Mouse (Mus musculus) liver, embryonic 14.5 days (tissue): Measurements from ENCODE around the gene Mgam. TPM values are rescaled to one million over a fixed set of nuclear protein-coding genes. Genes with fewer than 3 reads are reported as not detected.

Experiments
- ATAC-seq: fragments of 200-750 bp; cut with Nextera tagmentation; 2 replicates; pipeline ENCODE4 v1.8.0; 2017; ENCODE audit warnings: moderate number of reproducible peaks, mild to moderate bottlenecking, moderate library complexity; ENCODE audit not compliant: insufficient read depth
- DNase-seq, 3 experiments: peaks; one replicate each; pipeline ENCODE4 v3.0.0-alpha.2; 2012 to 2013; ENCODE audit warnings: low read depth in 3 of 3, low spot score in 3 of 3
- H3K27ac ChIP-seq: fragments of 300-500 bp; sonication (generic); 2 replicates; pipeline ENCODE4 v1.5.1; 2014; ENCODE audit warnings: moderate library complexity, mild to moderate bottlenecking, control low read depth, inconsistent platforms
- H3K27me3 ChIP-seq: fragments of 300-500 bp; sonication (generic); 2 replicates; pipeline ENCODE4 v1.6.1; 2014; ENCODE audit warnings: mild to moderate bottlenecking, low read length, moderate library complexity; ENCODE audit not compliant: control insufficient read depth, insufficient read depth
- H3K36me3 ChIP-seq: fragments of 300-500 bp; sonication (generic); replicated peaks from 2 replicates; pipeline ENCODE4 v1.6.1; 2014; ENCODE audit warnings: low read depth; ENCODE audit not compliant: control insufficient read depth, insufficient read depth
- H3K4me1 ChIP-seq, 2 experiments: fragments of 200-500 bp in 1 of 2; fragments of 300-500 bp in 1 of 2; sonication (generic) in 1 of 2; replicated peaks; 2 replicates each; pipeline ENCODE4 v1.6.1; 2012 to 2014; ENCODE audit warnings: antibody characterized with exemption in 1 of 2, inconsistent platforms in 1 of 2, low read length in 1 of 2; ENCODE audit not compliant: control insufficient read depth in 2 of 2, insufficient read depth in 2 of 2
- H3K4me2 ChIP-seq: fragments of 300-500 bp; sonication (generic); 2 replicates; pipeline ENCODE4 v1.6.1; 2014; ENCODE audit warnings: low read depth, mild to moderate bottlenecking, control low read depth, moderate library complexity
- H3K4me3 ChIP-seq, 2 experiments: fragments of 200-500 bp in 1 of 2; fragments of 300-500 bp in 1 of 2; sonication (generic) in 1 of 2; 2 replicates each; pipeline ENCODE4 v1.5.1; 2012 to 2014; ENCODE audit warnings: low read depth in 2 of 2, low read length in 2 of 2, mild to moderate bottlenecking in 2 of 2, control low read depth in 1 of 2, inconsistent platforms in 1 of 2, moderate library complexity in 1 of 2; ENCODE audit not compliant: insufficient read depth in 1 of 2
- H3K9ac ChIP-seq: fragments of 300-500 bp; sonication (generic); replicated peaks from 2 replicates; pipeline ENCODE4 v1.6.1; 2014; ENCODE audit warnings: mild to moderate bottlenecking, control low read depth, moderate library complexity
- H3K9me3 ChIP-seq: fragments of 300-500 bp; sonication (generic); 2 replicates; pipeline ENCODE4 v1.6.1; 2016; ENCODE audit warnings: low read length, mixed read lengths; ENCODE audit not compliant: control insufficient read depth
- CTCF ChIP-seq: IDR thresholded peaks from 2 replicates; pipeline ENCODE4 v1.5.1; 2016; ENCODE audit warnings: antibody characterized with exemption, low read depth, control low read depth
- EP300 ChIP-seq: IDR thresholded peaks from 2 replicates; pipeline ENCODE4 v1.6.1; 2016; ENCODE audit warnings: antibody characterized with exemption, low read depth
- WGBS: fragments of 180-500 bp; shearing (Covaris S2); extraction: QIAGEN DNeasy Blood & Tissue Kit; methylation state at CpG from one replicate; pipeline ENCODE4 v1.1.7; 2014; ENCODE audit not compliant: insufficient replicate concordance; 5-methylcytosine and 5-hydroxymethylcytosine counted together
- polyA plus RNA-seq, 2 experiments: library from polyadenylated mRNA; depleted of rRNA in 1 of 2; stranded (reverse) in 1 of 2; unstranded in 1 of 2; fragments of >200 nt; fragmentation: Nextera tagmentation in 1 of 2; extraction: Ambion mirVana in 1 of 2; gene quantifications; 2 replicates each; pipeline versions ENCODE4 v1.2.1 to v1.2.3; 2012 to 2014

The Mgam gene
- polyA plus RNA-seq, 2 experiments: 1.4 to 2.3 TPM

- Histone ChIP-seq H3K36me3 (no peaks in the 10 kb centered on the region), H3K4me3 (no peak overlapping the region), H3K4me2 (no peak overlapping the region), H3K4me1 (no peaks in the 10 kb centered on the region), H3K9ac (no peak overlapping the region), H3K9me3 (no peaks in the 10 kb centered on the region), H3K27me3 (no peaks in the 10 kb centered on the region), H3K27ac (no peak overlapping the region)
- no peak for DNase-seq
- no peak for TF ChIP-seq EP300
- no peak for ATAC-seq
Measured at GRCm38 (mm10) chr6:40607431-40607830, 21.2 kb upstream of the Mgam start.

- Histone ChIP-seq H3K36me3 (no peaks in the 10 kb centered on the region), H3K9ac (no peak overlapping the region), H3K4me2 (no peak overlapping the region), H3K9me3 (no peaks in the 10 kb centered on the region), H3K27ac (no peak overlapping the region), H3K27me3 (no peaks in the 10 kb centered on the region), H3K4me3 (no peak overlapping the region), H3K4me1 (no peaks in the 10 kb centered on the region)
- ATAC-seq: no peak
- TF ChIP-seq CTCF: no peak
- TF ChIP-seq EP300: no peak
- no peak for DNase-seq
- WGBS: 69% methylated on average over 8 of the region's 8 CpGs
Measured at GRCm38 (mm10) chr6:40610244-40610643, 18.4 kb upstream of the Mgam start.

- Histone ChIP-seq H3K27ac (no peak within 1 kb of the TSS), H3K36me3 (no peaks in the 10 kb centered on the region), H3K4me1 (no peaks in the 10 kb centered on the region), H3K9me3 (no peaks in the 10 kb centered on the region), H3K27me3 (no peaks in the 10 kb centered on the region), H3K4me2 (no peak within 1 kb of the TSS), H3K4me3 (no peak within 1 kb of the TSS), H3K9ac (no peak within 1 kb of the TSS)
- 63% methylated on average over 4 of the region's 4 CpGs for WGBS
- DNase-seq (no peak), ATAC-seq (no peak)
- no peak for TF ChIP-seq EP300
- no peak for TF ChIP-seq CTCF
Measured at GRCm38 (mm10) chr6:40613260-40613852, 15.3 kb upstream of the Mgam start, which contains the start of gene Tas2r138. Gene Tas2r138, minus strand, starts transcription at chr6:40613310.

- H3K4me1 ChIP-seq: no peaks in the 10 kb centered on the region
- no peak overlapping the region for H3K9ac ChIP-seq
- H3K4me2 ChIP-seq: no peak overlapping the region
- H3K36me3 ChIP-seq: no peaks in the 10 kb centered on the region
- H3K4me3 ChIP-seq: no peak overlapping the region
- peak in 1 of 3 experiments; percentile 15 for DNase-seq
- TF ChIP-seq CTCF: peak; percentile 64
- no peak for TF ChIP-seq EP300
- H3K9me3 ChIP-seq: no peaks in the 10 kb centered on the region
- WGBS: 10% methylated on average over 2 of the region's 2 CpGs
- no peak overlapping the region for H3K27ac ChIP-seq
- H3K27me3 ChIP-seq: no peaks in the 10 kb centered on the region
- no peak for ATAC-seq
Measured at GRCm38 (mm10) chr6:40617965-40618364, 10.7 kb upstream of the Mgam start.

GRCm38 (mm10) chr6:40626111-40626510 is 2.5 kb upstream of the Mgam start:
- ATAC-seq (no peak), DNase-seq (no peak)
- no peak overlapping the region for H3K27ac ChIP-seq
- H3K9me3 ChIP-seq: no peaks in the 10 kb centered on the region
- no peak for TF ChIP-seq CTCF
- no peak for TF ChIP-seq EP300
- H3K4me3 ChIP-seq: no peak overlapping the region
- no peaks in the 10 kb centered on the region for H3K4me1 ChIP-seq
- H3K36me3 ChIP-seq: no peaks in the 10 kb centered on the region
- no peaks in the 10 kb centered on the region for H3K27me3 ChIP-seq
- H3K9ac ChIP-seq: no peak overlapping the region
- H3K4me2 ChIP-seq: no peak overlapping the region
- WGBS: 24% methylated on average over 1 of the region's 1 CpGs

GRCm38 (mm10) chr6:40634640-40635071 is 6.0 kb downstream of the Mgam start:
- no peak overlapping the region for H3K27ac ChIP-seq
- no peak overlapping the region for H3K4me2 ChIP-seq
- no peaks in the 10 kb centered on the region for H3K9me3 ChIP-seq
- DNase-seq (no peak), ATAC-seq (no peak)
- TF ChIP-seq EP300 (no peak), CTCF (no peak)
- H3K4me1 ChIP-seq: no peaks in the 10 kb centered on the region
- no peak overlapping the region for H3K9ac ChIP-seq
- WGBS: 59% methylated on average over 1 of the region's 1 CpGs
- H3K27me3 ChIP-seq: no peaks in the 10 kb centered on the region
- H3K36me3 ChIP-seq: no peaks in the 10 kb centered on the region
- no peak overlapping the region for H3K4me3 ChIP-seq
